Mouse (Mus musculus) spleen, embryonic (tissue): ENCODE data around the gene Gcc1.

Experiments
- CTCF ChIA-PET: fragments of 350-600 bp; sonication (Branson Sonifier 250); formaldehyde crosslinking; loops from one replicate; lab custom pipeline; 2022; lab: Charles Lee

The Gcc1 gene

DNA sequence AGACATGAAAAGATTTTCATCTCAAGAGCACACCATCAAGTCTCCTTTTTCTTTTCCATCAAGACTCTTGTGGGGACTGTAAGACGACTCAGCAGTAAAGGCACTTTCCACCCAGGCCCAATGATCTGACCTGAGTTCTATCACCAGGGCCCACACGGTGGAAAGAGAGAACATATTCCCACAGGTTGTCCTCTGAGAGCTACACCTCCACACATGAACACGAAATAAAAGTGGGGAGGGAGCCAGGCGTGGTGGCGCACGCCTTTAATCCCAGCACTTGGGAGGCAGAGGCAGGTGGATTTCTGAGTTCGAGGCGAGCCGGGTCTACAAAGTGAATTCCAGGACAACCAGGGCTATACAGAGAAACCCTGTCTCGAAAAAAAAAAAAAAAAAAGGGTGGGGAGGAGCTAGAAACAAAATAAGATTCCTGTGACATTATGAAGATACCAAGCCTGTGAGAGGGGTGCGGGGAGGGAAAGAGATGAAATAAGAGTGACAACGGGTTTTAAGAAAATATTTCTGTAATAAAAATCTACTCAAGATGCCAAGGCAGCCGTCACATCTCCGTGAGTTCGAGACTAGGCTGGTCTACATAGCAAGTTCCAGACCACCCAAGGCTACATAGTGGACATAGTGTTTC, 5.4 kb downstream of the Gcc1 start:
- CTCF ChIA-PET, result interaction anchor here (0.5 to 2.0 kb wide), 2 partner anchors 38 to 40 kb away, joined by 3 to 6 read pairs; no protein-coding TSS in a partner anchor

- CTCF ChIA-PET, result interaction anchor here (2.0 kb wide), 1 partner anchor 39 kb away, joined by 6 read pairs; no protein-coding TSS in a partner anchor
Observed at GRCm38 (mm10) chr6:28421469-28422000, 6.7 kb downstream of the Gcc1 start.

DNA sequence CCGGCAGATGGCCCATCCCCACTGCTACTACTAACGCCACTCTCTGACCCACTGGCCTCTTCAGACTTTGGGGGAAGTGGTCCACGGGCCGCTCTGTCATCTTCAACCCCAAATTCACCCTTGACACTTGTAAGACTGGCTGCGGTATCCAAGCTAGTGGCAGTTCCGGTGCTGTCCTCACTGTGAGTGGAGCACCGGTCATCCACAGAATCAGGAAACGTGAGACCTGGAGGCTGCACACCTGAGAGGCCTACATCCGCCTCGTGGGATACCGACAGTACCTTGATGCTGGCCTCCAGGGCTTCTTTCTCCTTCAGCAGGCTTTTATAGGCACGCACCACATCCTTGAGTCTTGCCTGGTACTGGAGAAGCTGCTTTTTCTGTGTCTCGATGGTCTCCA, 7.3 kb downstream of the Gcc1 start:
- CTCF ChIA-PET, result interaction anchor here (2.0 kb wide), 1 partner anchor 39 kb away, joined by 6 read pairs; no protein-coding TSS in a partner anchor

DNA sequence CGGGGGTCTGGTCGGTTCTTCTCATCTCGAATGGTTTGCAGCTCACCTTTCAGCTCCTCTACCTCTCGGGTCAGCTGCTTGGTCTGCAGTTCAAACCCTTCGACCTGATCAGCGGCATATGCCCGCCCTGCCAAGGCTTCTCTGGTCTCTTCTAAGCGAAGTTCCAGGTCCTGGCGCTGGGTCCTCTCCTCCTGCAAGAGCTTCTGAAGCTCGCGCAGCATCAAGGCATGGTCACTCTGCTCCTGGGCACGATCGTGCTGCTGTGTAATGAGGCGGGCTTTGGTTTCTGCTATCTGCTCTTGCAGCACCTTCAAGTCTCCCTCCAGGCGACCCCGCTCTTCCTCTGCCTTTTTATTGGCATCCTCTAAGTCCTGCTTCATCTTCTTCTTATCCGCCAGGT, 7.8 kb downstream of the Gcc1 start:
- CTCF ChIA-PET, result no interaction called here

- CTCF ChIA-PET, result no interaction called here
Observed at GRCm38 (mm10) chr6:28419673-28420072, 8.5 kb downstream of the Gcc1 start.

- CTCF ChIA-PET, result no interaction called here
Observed at GRCm38 (mm10) chr6:28418449-28418848, 9.7 kb downstream of the Gcc1 start.

GRCm38 (mm10) chr6:28416981-28417380, 11.2 kb downstream of the Gcc1 start:
- CTCF ChIA-PET, result no interaction called here

- CTCF ChIA-PET, result no interaction called here
Observed at GRCm38 (mm10) chr6:28411236-28411635, 17.0 kb downstream of the Gcc1 start.

DNA sequence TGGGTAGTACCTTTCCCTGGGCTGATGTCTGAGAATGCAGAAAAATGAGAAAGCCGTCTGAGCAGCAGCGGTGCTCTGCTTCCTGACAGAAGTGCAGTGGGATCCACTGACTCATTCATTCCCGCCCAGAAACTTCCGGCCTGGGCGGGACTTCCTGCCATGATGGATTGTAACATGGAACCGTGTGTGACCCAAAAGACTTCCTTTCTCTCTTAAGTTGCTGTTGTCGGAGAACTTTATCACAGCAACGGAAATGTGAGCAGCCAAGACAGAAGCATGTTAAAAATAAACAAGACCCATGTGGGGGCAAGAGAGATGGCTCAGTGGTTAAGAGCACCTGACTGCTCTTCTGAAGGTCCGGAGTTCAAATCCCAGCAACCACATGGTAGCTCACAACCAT, 18.1 kb downstream of the Gcc1 start:
- CTCF ChIA-PET, result interaction anchor here (0.6 kb wide), 2 partner anchors 58 to 417 kb away, joined by 3 read pairs; no protein-coding TSS in a partner anchor

DNA sequence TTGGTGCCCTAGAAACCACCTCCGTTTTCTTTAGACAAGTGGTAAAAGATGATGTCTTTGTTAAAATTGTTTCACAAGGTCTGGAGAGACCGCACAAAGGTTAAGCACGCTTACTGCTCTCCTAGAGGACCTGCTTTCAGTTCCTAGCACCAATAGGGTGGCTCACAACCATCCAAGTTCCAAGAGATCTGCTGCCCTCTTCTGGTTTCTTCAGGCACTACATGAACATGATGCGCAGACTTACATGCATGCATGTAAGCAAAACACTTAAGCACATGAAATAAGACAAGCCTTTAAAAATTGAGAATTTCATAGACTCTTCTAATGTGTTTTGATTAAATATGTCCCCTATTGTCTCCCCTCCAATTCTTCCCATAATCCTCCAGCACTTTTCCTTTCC, 28.4 kb downstream of the Gcc1 start:
- CTCF ChIA-PET, result no interaction called here

DNA sequence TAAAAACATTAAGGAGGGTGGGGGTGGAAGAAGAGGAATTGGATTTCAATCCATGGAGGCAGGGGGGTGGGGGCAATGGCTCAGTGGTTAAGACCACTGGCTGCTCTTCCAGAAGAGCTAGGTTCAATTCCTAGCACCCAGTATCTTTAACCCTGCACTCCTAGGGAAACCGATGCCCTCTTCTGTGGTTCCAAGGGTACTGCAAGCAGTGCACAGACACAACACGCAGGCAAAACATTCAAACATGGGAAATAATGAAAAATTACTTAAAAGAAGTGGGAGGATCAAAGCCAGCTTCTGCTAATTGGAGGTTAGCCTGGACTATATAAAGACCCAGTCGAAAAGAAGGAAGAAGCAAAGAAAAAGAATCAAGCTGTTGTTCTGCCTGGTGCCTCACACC, 29.5 kb downstream of the Gcc1 start:
- CTCF ChIA-PET, result no interaction called here

- CTCF ChIA-PET, result no interaction called here
Observed at GRCm38 (mm10) chr6:28397681-28398203, 30.4 kb downstream of the Gcc1 start, which contains the start of gene Zfp800. Zfp800 (minus strand) TSS chr6:28398005.

- CTCF ChIA-PET, result interaction anchor here (0.6 kb wide), 1 partner anchor 764 kb away, joined by 5 read pairs; no protein-coding TSS in a partner anchor
Observed at GRCm38 (mm10) chr6:28396853-28397457, 31.2 kb downstream of the Gcc1 start.

GRCm38 (mm10) chr6:28396051-28396852, 31.9 kb downstream of the Gcc1 start:
- CTCF ChIA-PET, result interaction anchor here (0.6 kb wide), 1 partner anchor 765 kb away, joined by 5 read pairs; no protein-coding TSS in a partner anchor

- CTCF ChIA-PET, result no interaction called here
Observed at GRCm38 (mm10) chr6:28389038-28389437, 39.2 kb downstream of the Gcc1 start.

DNA sequence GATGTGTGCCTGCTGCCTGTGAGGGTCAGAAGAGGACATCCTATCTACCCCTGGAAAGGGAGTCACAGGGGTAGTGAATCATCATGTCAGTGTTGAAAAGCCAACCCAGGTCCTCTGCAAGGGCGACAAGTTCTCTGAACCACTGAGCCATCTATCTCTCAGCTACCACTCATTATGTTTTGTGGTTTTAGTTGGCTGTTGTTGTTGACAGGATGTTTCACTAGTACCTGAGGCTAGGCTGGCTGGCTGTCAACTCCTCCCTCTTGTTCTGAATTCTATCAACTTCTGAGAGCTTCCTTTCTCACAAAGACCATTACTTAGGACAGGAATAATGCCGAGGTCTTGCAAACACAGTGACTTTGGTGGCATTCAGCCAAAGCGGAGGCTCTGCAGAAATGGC, 43.0 kb downstream of the Gcc1 start:
- CTCF ChIA-PET, result no interaction called here

DNA sequence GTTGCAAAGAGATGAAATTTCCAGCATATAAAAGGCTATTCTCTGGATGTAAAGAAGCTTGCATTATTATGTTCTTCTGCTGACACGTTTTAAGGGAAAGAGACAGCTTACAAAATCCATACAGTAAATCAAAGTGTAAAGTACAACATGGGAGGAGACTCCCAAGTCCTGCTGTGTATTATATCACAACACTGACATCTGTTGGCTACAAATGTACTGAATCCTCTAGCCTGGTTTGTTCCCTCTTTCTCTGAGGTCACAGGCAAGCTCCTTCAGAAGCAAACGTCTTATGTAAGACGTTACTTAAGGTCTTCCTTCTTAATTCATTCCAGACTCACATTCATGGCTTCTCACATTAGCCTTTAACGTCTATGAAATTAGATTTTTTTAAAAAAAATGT, 46.2 kb downstream of the Gcc1 start:
- CTCF ChIA-PET, result no interaction called here

GRCm38 (mm10) chr6:28369966-28370683, 58.1 kb downstream of the Gcc1 start:
- CTCF ChIA-PET, result no interaction called here

DNA sequence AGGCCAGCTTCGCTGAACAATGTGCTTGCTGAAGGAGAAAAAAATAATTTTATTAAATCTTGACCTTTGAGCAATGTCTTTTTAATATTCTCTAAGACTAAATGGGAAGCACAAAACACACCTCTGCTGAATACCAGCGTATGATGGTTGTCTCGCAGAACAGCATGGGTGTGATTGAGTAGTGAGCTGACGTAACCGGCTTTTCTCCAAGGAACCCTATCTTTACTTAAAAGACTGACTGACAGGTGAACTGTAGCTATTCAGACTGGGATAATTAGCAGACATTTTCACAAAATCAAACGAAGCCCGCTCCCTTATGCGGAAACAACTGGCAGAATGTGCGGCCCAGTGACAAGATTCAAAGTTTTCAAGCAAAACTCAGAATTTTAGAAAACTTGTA, 60.6 kb downstream of the Gcc1 start:
- CTCF ChIA-PET, result no interaction called here
